Mouse (Mus musculus) forebrain, embryonic 16.5 days (tissue): Measurements from ENCODE around the gene Aff1. TPM values are rescaled to one million over a fixed set of nuclear protein-coding genes. Genes with fewer than 3 reads are reported as not detected.

Source experiments
- ATAC-seq: fragments of 200-750 bp; cut with Nextera tagmentation; 2 replicates; pipeline ENCODE4 v1.8.0; 2017; ENCODE audit warnings: mild to moderate bottlenecking, moderate library complexity
- H3K27ac ChIP-seq: fragments of 300-500 bp; sonication (generic); 2 replicates; pipeline ENCODE4 v1.5.1; 2014; ENCODE audit warnings: low read length, control low read depth
- H3K27me3 ChIP-seq: fragments of 300-500 bp; sonication (generic); replicated peaks from 2 replicates; pipeline ENCODE4 v1.6.1; 2014; ENCODE audit warnings: low read length; ENCODE audit not compliant: control insufficient read depth, insufficient read depth
- H3K36me3 ChIP-seq: fragments of 300-500 bp; sonication (generic); 2 replicates; pipeline ENCODE4 v1.6.1; 2014; ENCODE audit not compliant: control insufficient read depth, insufficient read depth
- H3K4me1 ChIP-seq: fragments of 300-500 bp; sonication (generic); replicated peaks from 2 replicates; pipeline ENCODE4 v1.6.1; 2014; ENCODE audit warnings: low read length; ENCODE audit not compliant: control insufficient read depth, insufficient read depth
- H3K4me2 ChIP-seq: fragments of 300-500 bp; sonication (generic); 2 replicates; pipeline ENCODE4 v1.6.1; 2014; ENCODE audit warnings: mild to moderate bottlenecking, low read length, control low read depth
- H3K4me3 ChIP-seq: fragments of 300-500 bp; sonication (generic); replicated peaks from 2 replicates; pipeline ENCODE4 v1.5.1; 2014; ENCODE audit warnings: mild to moderate bottlenecking, low read length, control low read depth
- H3K9ac ChIP-seq: fragments of 300-500 bp; sonication (generic); replicated peaks from 2 replicates; pipeline ENCODE4 v1.6.1; 2014; ENCODE audit warnings: low read depth, low read length, control low read depth
- H3K9me3 ChIP-seq: fragments of 300-500 bp; sonication (generic); 2 replicates; pipeline ENCODE4 v1.6.1; 2016; ENCODE audit warnings: low read length; ENCODE audit not compliant: control insufficient read depth
- WGBS: fragments of 180-500 bp; shearing (Covaris S2); extraction: QIAGEN DNeasy Blood & Tissue Kit; methylation state at CpG from one replicate; pipeline ENCODE4 v1.1.7; 2014; 5-methylcytosine and 5-hydroxymethylcytosine counted together
- polyA plus RNA-seq: library from polyadenylated mRNA; unstranded; fragments of >200 nt; fragmentation: Nextera tagmentation; extraction: Ambion mirVana; gene quantifications from 2 replicates; pipeline ENCODE4 v1.2.1, GENCODE M21; 2015

Gene Aff1
- polyA plus RNA-seq, 1 experiment from 2014 or later, result 1.5 TPM

DNA sequence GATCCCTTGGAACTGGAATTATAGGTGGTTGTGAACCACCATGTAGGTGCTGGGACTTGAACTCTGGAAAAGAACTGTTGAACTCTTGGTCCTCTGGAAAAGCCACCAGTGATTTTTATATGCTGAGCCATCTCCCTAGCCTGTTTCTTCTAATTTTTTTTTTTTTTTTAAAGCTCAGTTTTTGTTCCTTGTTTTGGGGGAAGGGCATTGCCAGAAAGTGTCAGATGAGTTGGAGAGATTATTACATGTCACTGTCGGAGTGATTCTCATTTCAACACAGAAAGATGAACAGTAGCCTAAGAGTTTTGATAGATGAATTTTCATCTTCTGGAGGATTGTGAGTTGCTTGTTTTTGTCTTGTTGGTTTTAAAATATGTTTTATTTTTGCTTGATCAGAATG lies 127.5 kb downstream of the Aff1 start:
- 87% methylated on average over 1 of the region's 1 CpGs for WGBS

DNA sequence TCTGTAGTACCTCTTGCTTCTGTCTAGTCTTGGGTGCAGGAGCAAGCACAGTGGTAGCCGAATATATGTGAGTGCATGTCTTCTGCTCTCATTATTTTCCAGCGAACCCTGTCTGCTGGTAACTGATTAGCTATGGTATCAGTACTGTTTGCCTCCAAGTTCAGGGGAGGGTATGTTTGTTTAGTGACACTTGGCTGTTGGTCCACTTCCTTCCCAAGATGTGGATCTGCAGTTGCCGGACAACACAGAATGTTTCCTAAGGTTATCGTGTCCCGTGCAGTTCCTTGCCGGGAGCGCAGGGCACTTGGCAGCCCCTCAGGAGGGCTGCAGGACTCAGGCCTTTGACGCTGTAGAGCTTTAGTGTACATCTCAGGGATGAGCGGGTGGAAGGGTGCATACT lies 128.9 kb downstream of the Aff1 start:
- no peaks in the 10 kb centered on the region for H3K4me1 ChIP-seq
- no peak overlapping the region for H3K9ac ChIP-seq
- H3K27me3 ChIP-seq, result no peaks in the 10 kb centered on the region
- H3K9me3 ChIP-seq, result no peaks in the 10 kb centered on the region
- 93% methylated on average over 9 of the region's 9 CpGs for WGBS
- H3K36me3 ChIP-seq, result no peaks in the 10 kb centered on the region
- H3K4me3 ChIP-seq, result no peak overlapping the region
- H3K27ac ChIP-seq, result no peak overlapping the region
- H3K4me2 ChIP-seq, result no peak overlapping the region
- no peak for ATAC-seq

More for the DNA sequence above, 127.5 kb downstream of the Aff1 start:
- H3K9ac ChIP-seq, result no peak overlapping the region
- no peaks in the 10 kb centered on the region for H3K4me1 ChIP-seq
- no peak overlapping the region for H3K4me3 ChIP-seq
- H3K27ac ChIP-seq, result no peak overlapping the region
- H3K9me3 ChIP-seq, result no peaks in the 10 kb centered on the region
- H3K36me3 ChIP-seq, result no peaks in the 10 kb centered on the region
- no peak for ATAC-seq
- H3K27me3 ChIP-seq, result no peaks in the 10 kb centered on the region
- H3K4me2 ChIP-seq, result no peak overlapping the region

DNA sequence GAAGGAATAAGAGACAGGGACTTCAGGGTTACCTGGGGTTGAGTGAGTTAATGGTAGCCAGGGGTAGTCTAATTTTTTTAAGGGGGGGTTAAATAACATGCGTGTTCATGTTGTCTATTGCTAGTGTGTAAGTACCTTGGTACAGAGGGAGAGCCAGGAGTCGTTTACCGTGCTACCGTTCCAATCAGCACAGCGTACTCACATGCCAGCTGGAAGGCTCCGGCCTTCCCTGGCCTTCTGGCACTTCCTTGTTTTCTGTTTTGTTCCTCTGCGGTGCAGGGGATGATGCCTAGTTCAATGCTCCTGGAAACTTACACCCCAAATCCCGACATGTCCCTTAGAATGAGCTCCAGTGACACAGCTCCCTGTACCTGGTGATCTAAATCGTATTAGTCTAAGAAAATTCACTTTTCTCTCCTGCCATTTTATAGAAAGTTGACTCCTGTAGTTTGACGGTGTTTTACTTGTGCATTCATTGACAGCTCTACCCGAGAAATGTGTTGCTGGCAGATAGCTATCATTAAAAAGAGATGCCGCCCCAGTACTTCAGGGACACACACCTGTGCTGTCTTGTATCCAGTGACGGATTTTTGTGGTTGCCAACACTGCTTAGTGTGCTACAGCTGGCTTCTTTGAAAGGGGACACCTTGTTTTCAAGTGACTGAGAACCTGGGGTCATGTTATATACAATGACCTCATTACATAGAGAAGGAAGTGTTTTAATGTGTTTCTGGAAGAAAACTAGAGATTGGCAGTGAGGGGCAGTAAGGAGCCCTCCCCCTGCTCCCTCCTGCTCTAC lies 129.5 kb downstream of the Aff1 start:
- Histone ChIP-seq H3K4me3 (no peak overlapping the region), H3K9ac (no peak overlapping the region), H3K27ac (no peak overlapping the region), H3K9me3 (no peaks in the 10 kb centered on the region), H3K36me3 (no peaks in the 10 kb centered on the region), H3K4me1 (no peaks in the 10 kb centered on the region), H3K4me2 (no peak overlapping the region), H3K27me3 (no peaks in the 10 kb centered on the region)
- no peak for ATAC-seq
- 68% methylated on average over 13 of the region's 13 CpGs for WGBS

DNA sequence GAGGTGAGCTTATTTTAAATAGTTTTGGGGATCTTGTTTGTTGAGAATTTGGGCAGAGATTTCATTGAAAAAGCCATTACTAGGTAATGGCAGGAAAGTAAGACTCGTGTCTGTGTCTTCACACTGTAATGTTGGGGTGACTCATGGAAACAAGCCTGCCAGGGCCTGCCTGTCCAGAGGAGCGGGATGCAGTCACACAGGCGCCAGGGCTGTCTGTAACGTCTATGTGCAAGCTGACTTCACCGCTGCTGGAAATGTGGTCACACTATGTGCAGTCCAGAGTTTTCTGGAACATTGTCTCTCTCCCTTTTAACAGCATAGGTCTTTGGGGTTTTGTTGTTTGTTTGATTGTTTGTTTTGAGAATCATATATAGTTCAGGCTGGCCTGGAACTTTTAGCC lies 130.8 kb downstream of the Aff1 start:
- ATAC-seq, result no peak
- Histone ChIP-seq H3K27me3 (no peaks in the 10 kb centered on the region), H3K27ac (no peak overlapping the region), H3K4me2 (no peak overlapping the region), H3K36me3 (no peaks in the 10 kb centered on the region), H3K4me3 (no peak overlapping the region), H3K9ac (no peak overlapping the region), H3K4me1 (no peaks in the 10 kb centered on the region), H3K9me3 (no peaks in the 10 kb centered on the region)
- 90% methylated on average over 5 of the region's 5 CpGs for WGBS

DNA sequence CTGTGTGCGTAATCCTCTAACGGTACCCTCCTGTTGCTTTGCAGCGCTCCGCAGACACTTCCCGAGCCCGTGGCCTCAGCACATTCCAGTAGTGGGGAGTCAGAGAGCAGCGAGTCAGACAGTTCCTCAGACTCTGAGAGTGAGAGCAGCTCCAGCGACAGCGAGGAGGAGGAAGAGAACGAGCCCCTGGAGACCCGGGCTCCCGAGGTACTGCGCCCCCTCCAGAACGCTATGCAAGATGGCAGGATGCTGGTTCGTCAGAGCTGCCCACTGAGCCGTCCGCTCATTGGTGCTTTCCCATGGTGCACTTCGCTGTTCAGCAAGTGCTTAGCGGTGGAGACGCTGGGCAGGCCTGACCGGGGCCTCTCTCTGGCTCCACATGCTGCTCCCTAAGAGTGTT lies 136.1 kb downstream of the Aff1 start:
- Histone ChIP-seq H3K9me3 (no peaks in the 10 kb centered on the region), H3K27ac (no peak overlapping the region), H3K27me3 (no peaks in the 10 kb centered on the region), H3K9ac (no peak overlapping the region), H3K4me1 (no peaks in the 10 kb centered on the region), H3K4me3 (no peak overlapping the region), H3K36me3 (no peaks in the 10 kb centered on the region), H3K4me2 (no peak overlapping the region)
- no peak for ATAC-seq
- WGBS, result 90% methylated on average over 21 of the region's 21 CpGs

DNA sequence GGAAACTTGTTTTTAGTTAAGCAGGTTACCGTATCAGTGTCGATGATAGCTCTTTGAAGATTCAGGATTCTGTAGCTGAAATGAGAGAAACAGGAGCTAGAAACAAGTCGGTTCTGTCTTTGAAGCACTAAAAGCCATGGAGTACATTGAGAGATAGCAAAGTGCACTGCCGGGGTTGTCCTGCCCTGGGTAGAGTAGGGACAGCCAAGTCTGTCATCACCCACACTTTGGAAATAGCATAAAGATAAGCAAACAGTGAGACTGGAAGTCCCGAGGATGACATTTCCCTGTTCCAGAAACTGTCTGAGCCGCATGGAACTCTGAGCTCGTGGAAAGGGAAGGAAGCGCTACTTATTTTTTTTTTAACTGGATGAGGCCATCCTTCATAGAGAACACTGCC lies 136.6 kb downstream of the Aff1 start:
- Histone ChIP-seq H3K27me3 (no peaks in the 10 kb centered on the region), H3K27ac (no peak overlapping the region), H3K9me3 (no peaks in the 10 kb centered on the region), H3K4me1 (no peaks in the 10 kb centered on the region), H3K9ac (no peak overlapping the region), H3K4me3 (no peak overlapping the region), H3K4me2 (no peak overlapping the region), H3K36me3 (no peaks in the 10 kb centered on the region)
- 84% methylated on average over 8 of the region's 8 CpGs for WGBS
- no peak for ATAC-seq

DNA sequence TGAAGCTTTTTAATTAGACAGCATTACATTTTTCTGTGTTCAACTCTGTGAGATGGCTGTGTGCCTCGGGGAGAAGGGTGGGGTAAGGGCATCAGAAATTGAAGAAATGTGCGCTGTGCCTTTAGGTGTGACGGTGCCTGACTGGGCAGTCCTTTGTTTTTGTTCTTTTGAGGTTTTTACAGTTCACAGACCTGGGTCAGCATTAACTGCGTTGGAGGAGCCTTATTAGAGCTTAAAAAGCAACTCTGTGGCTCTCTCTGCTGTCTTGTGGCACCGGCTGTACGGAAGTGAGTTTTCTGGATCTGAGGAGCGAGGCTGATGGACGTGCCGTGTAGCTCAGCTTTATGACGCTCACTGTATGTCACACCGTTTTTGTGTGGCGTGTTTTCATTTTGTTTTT lies 137.0 kb downstream of the Aff1 start:
- Histone ChIP-seq H3K36me3 (no peaks in the 10 kb centered on the region), H3K27me3 (no peaks in the 10 kb centered on the region), H3K4me2 (no peak overlapping the region), H3K9me3 (no peaks in the 10 kb centered on the region), H3K4me1 (no peaks in the 10 kb centered on the region), H3K9ac (no peak overlapping the region), H3K27ac (no peak overlapping the region), H3K4me3 (no peak overlapping the region)
- 69% methylated on average over 12 of the region's 12 CpGs for WGBS
- no peak for ATAC-seq

DNA sequence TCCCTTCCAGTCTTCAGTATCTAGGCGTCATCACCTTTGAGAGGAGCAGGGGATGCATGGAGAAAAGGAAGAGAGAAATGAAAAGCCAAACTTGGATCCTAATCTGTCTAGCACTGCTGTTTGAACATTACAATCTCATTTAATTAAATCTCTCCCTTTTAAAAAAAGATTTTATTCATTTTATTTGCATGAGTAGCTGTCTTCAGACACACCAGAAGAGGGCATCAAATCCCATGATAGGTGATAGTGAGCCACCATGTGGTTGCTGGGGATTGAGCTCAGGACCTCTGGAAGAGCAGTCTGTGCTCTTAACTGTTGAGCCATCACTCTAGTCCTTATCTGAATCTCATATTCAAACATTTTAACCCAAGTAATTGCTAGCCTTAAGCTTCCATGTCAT lies 138.7 kb downstream of the Aff1 start:
- ATAC-seq, result no peak
- H3K4me1 ChIP-seq, result peaks cover 5% of the 10 kb centered on the region
- whole genome bisulfite sequencing, result 96% methylated on average over 1 of the region's 1 CpGs

DNA sequence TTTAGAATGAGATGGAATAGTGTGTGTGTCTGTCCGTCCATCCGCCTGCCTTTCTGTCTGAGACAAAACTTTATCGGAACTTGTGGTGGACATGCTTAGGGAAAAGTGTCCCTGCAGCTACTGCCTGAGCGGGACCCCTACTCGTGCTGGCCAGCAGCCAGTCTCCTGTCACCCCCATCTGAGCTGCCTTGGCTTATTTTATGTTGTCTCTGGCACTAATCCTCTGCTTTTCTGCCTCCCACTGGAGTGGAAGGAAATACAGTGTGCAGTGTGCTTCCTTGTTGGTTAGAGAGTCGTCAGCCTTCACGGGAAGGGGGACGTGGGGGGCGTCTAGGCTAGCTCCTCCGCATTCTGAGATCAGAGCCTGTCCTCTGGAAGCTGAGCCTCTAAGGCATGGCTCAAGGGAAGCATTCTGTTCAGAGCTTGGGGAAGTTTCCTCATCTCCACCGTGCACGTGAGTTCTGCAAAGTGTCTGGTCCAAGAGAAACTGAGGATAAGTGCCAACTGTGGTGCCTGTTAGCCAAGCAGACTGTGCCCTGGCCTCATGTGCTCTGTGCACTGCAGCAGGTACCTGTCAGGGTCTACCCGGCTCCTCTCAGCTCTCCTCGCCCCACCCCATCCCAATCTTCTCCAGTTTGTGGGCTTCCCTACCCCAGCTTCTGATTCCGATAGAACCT lies 143.4 kb downstream of the Aff1 start:
- Histone ChIP-seq H3K27me3 (no peaks in the 10 kb centered on the region), H3K4me2 (no peak overlapping the region), H3K27ac (no peak overlapping the region), H3K36me3 (no peaks in the 10 kb centered on the region), H3K4me1 (peaks cover 6% of the 10 kb centered on the region), H3K9me3 (no peaks in the 10 kb centered on the region), H3K9ac (no peak overlapping the region), H3K4me3 (no peak overlapping the region)
- ATAC-seq, result peak; percentile 50
- 57% methylated on average over 15 of the region's 15 CpGs for WGBS

More for the DNA sequence above, 138.7 kb downstream of the Aff1 start:
- Histone ChIP-seq H3K4me2 (no peak overlapping the region), H3K36me3 (no peaks in the 10 kb centered on the region), H3K9me3 (no peaks in the 10 kb centered on the region), H3K4me3 (no peak overlapping the region), H3K27ac (no peak overlapping the region), H3K27me3 (no peaks in the 10 kb centered on the region), H3K9ac (no peak overlapping the region)
